Mouse (Mus musculus): Measurements from ENCODE around the gene Platr17.
"Not testable (repeated sequence)": the region's sequence is repeated elsewhere in the genome, so short reads cannot be mapped to it uniquely, and the experiment has no call there.

The Platr17 gene

GRCm38 (mm10) chr17:33902491-33902890 is 2.4 kb upstream of the Platr17 start:
- DNase-seq (ENCODE audit: low spot score in 2 of 2): no peak

- DNase-seq (ENCODE audit: low spot score in 2 of 2): not testable (repeated sequence)
Observed at GRCm38 (mm10) chr17:33903911-33904651, 854 bp upstream of the Platr17 start.

GRCm38 (mm10) chr17:33908331-33909076 is 3.6 kb downstream of the Platr17 start:
- peak; percentile 64 to 71 for DNase-seq (ENCODE audit: low spot score in 2 of 2)

- peak; percentile 99 for DNase-seq (ENCODE audit: low spot score in 2 of 2)
Observed at GRCm38 (mm10) chr17:33909077-33909868, 4.3 kb downstream of the Platr17 start, which contains the start of gene Daxx. Daxx (plus strand) TSS chr17:33909414.

- peak in 1 of 2 experiments; percentile 53 for DNase-seq (ENCODE audit: low spot score in 2 of 2)
Observed at GRCm38 (mm10) chr17:33909869-33910250, 4.9 kb downstream of the Platr17 start.

- DNase-seq (ENCODE audit: low spot score in 2 of 2): no peak
Observed at GRCm38 (mm10) chr17:33910346-33911051, 5.6 kb downstream of the Platr17 start.

GRCm38 (mm10) chr17:33911052-33911812 is 6.3 kb downstream of the Platr17 start:
- DNase-seq (ENCODE audit: low spot score in 2 of 2): no peak

- DNase-seq (ENCODE audit: low spot score in 2 of 2): no peak
Observed at GRCm38 (mm10) chr17:33911813-33912414, 7.0 kb downstream of the Platr17 start.

GRCm38 (mm10) chr17:33913264-33913663 is 8.3 kb downstream of the Platr17 start:
- no peak for DNase-seq (ENCODE audit: low spot score in 2 of 2)

GRCm38 (mm10) chr17:33913905-33914304 is 9.0 kb downstream of the Platr17 start:
- no peak for DNase-seq (ENCODE audit: low spot score in 2 of 2)

GRCm38 (mm10) chr17:33914969-33915391 is 10.0 kb downstream of the Platr17 start:
- no peak for DNase-seq (ENCODE audit: low spot score in 2 of 2)

GRCm38 (mm10) chr17:33915671-33916250 is 10.8 kb downstream of the Platr17 start, which contains the start of the genes Tapbp and Zbtb22:
Tapbp (plus strand) TSS chr17:33915899.
Zbtb22 (plus strand) TSS chr17:33915904.
- peak; percentile 89 to 95 for DNase-seq (ENCODE audit: low spot score in 2 of 2)

GRCm38 (mm10) chr17:33916294-33916693 is 11.4 kb downstream of the Platr17 start:
- no peak for DNase-seq (ENCODE audit: low spot score in 2 of 2)

GRCm38 (mm10) chr17:33916847-33917655 is 12.1 kb downstream of the Platr17 start:
- no peak for DNase-seq (ENCODE audit: low spot score in 2 of 2)

- DNase-seq (ENCODE audit: low spot score in 2 of 2): no peak
Observed at GRCm38 (mm10) chr17:33917656-33918292, 12.8 kb downstream of the Platr17 start.

- DNase-seq (ENCODE audit: low spot score in 2 of 2): peak; percentile 39 to 65
Observed at GRCm38 (mm10) chr17:33918293-33919203, 13.6 kb downstream of the Platr17 start.

Data from spleen, postnatal 10 days (tissue).